Mouse (Mus musculus): ENCODE measurements around the gene Pigb.

DNA sequence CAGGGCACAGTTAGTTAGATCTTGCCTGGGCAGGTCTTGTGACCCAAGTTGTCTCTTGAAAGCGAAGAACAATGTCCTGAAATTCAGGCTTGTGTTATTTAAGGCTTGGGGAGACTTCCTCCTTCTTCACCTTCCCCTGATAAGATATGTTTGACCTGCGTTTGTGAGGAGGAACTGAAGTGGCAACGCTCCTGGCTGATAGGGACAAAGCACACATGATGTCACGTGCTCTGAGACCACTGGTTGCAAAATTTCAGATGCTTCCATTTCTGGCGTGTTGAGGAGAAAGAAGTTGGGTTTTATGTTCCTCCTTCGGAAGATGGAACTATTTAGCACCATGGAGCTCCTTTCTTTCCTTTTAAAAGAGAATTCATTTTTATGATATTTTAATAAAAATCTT lies 45.7 kb upstream of the Pigb start:
- TF ChIP-seq TAL1 (IDR thresholded peaks at IDR 0.05; ENCODE audit: low read length) (no peak), GATA1 (IDR thresholded peaks at IDR 0.05; ENCODE audit: low read length) (no peak)

All from erythroblast, embryonic 14.5 days (primary cell).